Mouse (Mus musculus) megakaryocyte, embryonic 14.5 days (primary cell): ENCODE data around the gene Nkiras2. TPM values are rescaled to one million over a fixed set of nuclear protein-coding genes. Genes with fewer than 3 reads are reported as not detected.
"Not testable (repeated sequence)": the region's sequence is repeated elsewhere in the genome, so short reads cannot be mapped to it uniquely, and the experiment has no call there.

Experiments used
- H3K27me3 ChIP-seq: replicated peaks from 2 replicates; pipeline ENCODE3; 2012; ENCODE audit warnings: inconsistent platforms
- H3K36me3 ChIP-seq: replicated peaks from 2 replicates; pipeline ENCODE3; 2012; ENCODE audit warnings: low read length, inconsistent platforms, mixed read lengths
- H3K4me1 ChIP-seq: 2 replicates; pipeline ENCODE4 v1.6.1; 2012; ENCODE audit warnings: inconsistent platforms
- H3K4me3 ChIP-seq: replicated peaks from 2 replicates; pipeline ENCODE3; 2012; ENCODE audit warnings: moderate library complexity, mild to moderate bottlenecking, inconsistent platforms
- H3K9me3 ChIP-seq: 2 replicates; pipeline ENCODE4 v1.6.1; 2012; ENCODE audit warnings: inconsistent platforms
- FLI1 ChIP-seq: IDR thresholded peaks from 2 replicates; pipeline ENCODE4 v1.6.1; 2012; ENCODE audit warnings: low read length, inconsistent platforms, mixed read lengths
- GATA1 ChIP-seq: IDR thresholded peaks from 3 replicates; pipeline ENCODE4 v1.6.1; 2012; ENCODE audit warnings: mixed read lengths, low read length, inconsistent platforms, borderline replicate concordance
- polyA plus RNA-seq: library from polyadenylated mRNA; stranded (reverse); fragments of >175 nt; gene quantifications from 2 replicates; pipeline ENCODE4 v1.2.3, GENCODE M21; 2012; ENCODE audit warnings: low replicate concordance; ENCODE audit not compliant: insufficient read depth

The Nkiras2 gene
- polyA plus RNA-seq, 1 experiment: 103 TPM

GRCm38 (mm10) chr11:100609997-100610680 is 8.9 kb upstream of the Nkiras2 start:
- TF ChIP-seq GATA1: no peak
- no peak for TF ChIP-seq FLI1
- H3K4me1 ChIP-seq: peaks cover 66% of the 10 kb centered on the region
- peaks cover 68% of the 10 kb centered on the region for H3K36me3 ChIP-seq
- no peaks in the 10 kb centered on the region for H3K9me3 ChIP-seq
- no peaks in the 10 kb centered on the region for H3K27me3 ChIP-seq
- H3K4me3 ChIP-seq: no peak overlapping the region

DNA sequence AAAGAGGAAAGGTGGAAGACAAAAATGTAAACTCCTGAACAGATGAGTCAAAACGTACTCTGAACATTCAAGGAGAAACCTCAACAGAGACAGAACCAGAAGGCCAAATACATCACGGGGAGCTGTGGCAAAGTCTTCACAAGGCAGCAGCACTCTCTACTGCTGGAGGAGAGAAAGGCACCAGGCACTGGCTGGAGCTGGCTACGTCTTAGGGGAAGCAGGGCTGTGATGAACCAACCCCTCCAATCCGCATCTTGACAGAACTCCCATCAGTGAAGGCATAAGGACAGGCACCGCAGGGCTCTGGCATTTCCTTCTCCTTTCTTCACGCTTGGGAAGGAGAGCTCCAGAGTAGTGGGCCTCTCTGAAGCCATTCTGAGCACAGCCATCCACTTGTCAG is 7.4 kb upstream of the Nkiras2 start:
- TF ChIP-seq GATA1 (no peak), FLI1 (no peak)
- Histone ChIP-seq H3K4me1 (peaks cover 65% of the 10 kb centered on the region), H3K9me3 (no peaks in the 10 kb centered on the region)

GRCm38 (mm10) chr11:100613241-100613640 is 5.8 kb upstream of the Nkiras2 start:
- H3K4me1 ChIP-seq: peaks cover 74% of the 10 kb centered on the region
- no peak for TF ChIP-seq GATA1
- no peak for TF ChIP-seq FLI1

More for the DNA sequence above, 7.4 kb upstream of the Nkiras2 start:
- peaks cover 66% of the 10 kb centered on the region for H3K36me3 ChIP-seq
- peak overlapping the region; percentile 28 for H3K4me3 ChIP-seq
- H3K27me3 ChIP-seq: no peaks in the 10 kb centered on the region

DNA sequence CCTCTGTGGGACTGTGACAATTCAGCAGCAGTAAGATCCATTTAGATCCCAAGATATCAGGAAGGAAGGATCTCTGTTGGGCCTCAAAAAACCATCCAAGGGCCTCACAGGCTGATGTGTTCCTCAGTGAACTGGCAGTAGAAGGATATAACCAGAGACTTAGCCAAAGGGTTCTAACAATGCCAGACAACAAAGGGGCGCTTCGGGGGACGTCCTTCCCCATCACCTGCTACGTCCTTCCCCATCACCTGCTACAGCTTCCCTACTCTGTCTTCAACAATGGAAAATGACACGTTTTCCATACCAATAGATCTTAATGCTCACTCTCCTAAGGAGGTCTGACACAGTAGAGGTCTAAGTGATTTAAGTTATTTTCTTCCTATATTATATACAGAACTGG is 2.7 kb upstream of the Nkiras2 start:
- no peaks in the 10 kb centered on the region for H3K9me3 ChIP-seq
- H3K4me3 ChIP-seq: no peak overlapping the region
- peaks cover 59% of the 10 kb centered on the region for H3K4me1 ChIP-seq
- peaks cover 27% of the 10 kb centered on the region for H3K36me3 ChIP-seq
- TF ChIP-seq GATA1 (no peak), FLI1 (no peak)
- no peaks in the 10 kb centered on the region for H3K27me3 ChIP-seq

More at GRCm38 (mm10) chr11:100613241-100613640, 5.8 kb upstream of the Nkiras2 start:
- Histone ChIP-seq H3K27me3 (no peaks in the 10 kb centered on the region), H3K9me3 (no peaks in the 10 kb centered on the region), H3K36me3 (peaks cover 52% of the 10 kb centered on the region), H3K4me3 (no peak overlapping the region)

GRCm38 (mm10) chr11:100616836-100617235 is 2.2 kb upstream of the Nkiras2 start:
- H3K27me3 ChIP-seq, H3K4me3 ChIP-seq, H3K9me3 ChIP-seq: not testable (repeated sequence)
- H3K4me1 ChIP-seq: peaks cover 55% of the 10 kb centered on the region
- H3K36me3 ChIP-seq: peaks cover 27% of the 10 kb centered on the region

GRCm38 (mm10) chr11:100617480-100617879 is 1.6 kb upstream of the Nkiras2 start:
- Histone ChIP-seq H3K4me3 (peak overlapping the region; percentile 69), H3K27me3 (no peaks in the 10 kb centered on the region), H3K36me3 (peaks cover 21% of the 10 kb centered on the region), H3K9me3 (no peaks in the 10 kb centered on the region), H3K4me1 (peaks cover 55% of the 10 kb centered on the region)
- TF ChIP-seq FLI1: no peak
- TF ChIP-seq GATA1: no peak

DNA sequence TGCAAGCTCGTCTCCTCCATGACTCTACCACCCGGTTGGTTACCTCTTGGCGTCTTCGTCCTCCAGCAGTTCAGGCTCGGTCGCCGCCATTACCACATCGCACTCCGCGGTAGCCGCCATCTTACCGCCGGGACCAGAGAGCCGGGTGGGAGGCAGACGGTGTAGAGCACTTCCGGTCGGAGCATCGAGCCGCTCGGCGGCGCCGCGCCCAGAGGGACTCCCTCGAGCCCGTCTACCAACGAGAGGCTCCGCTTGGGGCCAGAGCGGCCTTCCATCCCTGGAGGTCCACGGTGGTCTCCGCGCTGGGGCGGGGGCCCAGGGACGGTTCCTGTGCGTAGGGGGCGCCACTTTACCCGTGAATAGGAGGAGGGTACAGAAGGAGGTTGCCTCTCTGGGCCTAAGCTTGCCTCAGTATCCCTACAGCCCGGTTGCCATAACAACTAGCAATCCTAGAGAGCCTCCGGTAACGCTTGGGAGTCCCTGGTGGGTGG is 486 bp downstream of the Nkiras2 start:
- TF ChIP-seq GATA1: no peak
- TF ChIP-seq FLI1: peak; percentile 16; the same call in 1 of the 2 replicates
- Histone ChIP-seq H3K9me3 (no peaks in the 10 kb centered on the region), H3K4me1 (peaks cover 57% of the 10 kb centered on the region), H3K27me3 (no peaks in the 10 kb centered on the region), H3K36me3 (peaks cover 24% of the 10 kb centered on the region), H3K4me3 (peak overlapping the region; percentile 99)

- Histone ChIP-seq H3K9me3 (no peaks in the 10 kb centered on the region), H3K36me3 (peaks cover 27% of the 10 kb centered on the region), H3K27me3 (no peaks in the 10 kb centered on the region), H3K4me1 (peaks cover 62% of the 10 kb centered on the region), H3K4me3 (peak within 1 kb of the TSS; percentile 99)
- TF ChIP-seq FLI1 (no peak), GATA1 (no peak)
Observed at GRCm38 (mm10) chr11:100619982-100620381, 938 bp downstream of the Nkiras2 start, which contains the start of gene Dnajc7. Gene Dnajc7, minus strand, starts transcription at chr11:100620168.

- Histone ChIP-seq H3K4me1 (peaks cover 71% of the 10 kb centered on the region), H3K27me3 (no peaks in the 10 kb centered on the region), H3K4me3 (peak overlapping the region; percentile 94), H3K9me3 (no peaks in the 10 kb centered on the region), H3K36me3 (peaks cover 40% of the 10 kb centered on the region)
- TF ChIP-seq GATA1 (no peak), FLI1 (no peak)
Observed at GRCm38 (mm10) chr11:100622714-100623113, 3.7 kb downstream of the Nkiras2 start.

DNA sequence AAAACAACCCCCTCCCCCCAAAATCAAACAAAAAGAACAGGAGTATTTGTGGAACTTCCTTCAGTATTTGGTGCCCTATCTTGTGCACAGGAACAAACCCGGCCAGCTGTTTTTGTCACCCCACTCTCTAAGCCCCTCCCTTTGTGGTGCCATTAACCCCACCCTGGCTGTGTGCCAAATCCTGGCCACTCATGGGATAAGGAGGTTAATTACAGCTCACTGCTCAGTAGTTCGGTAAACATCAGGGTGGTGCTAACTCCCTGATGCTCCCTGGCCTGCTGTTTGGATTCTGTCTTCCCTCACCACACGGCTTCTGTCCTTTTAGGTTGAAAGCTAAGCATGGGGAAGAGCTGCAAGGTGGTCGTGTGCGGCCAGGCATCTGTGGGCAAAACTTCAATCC is 4.8 kb downstream of the Nkiras2 start:
- peaks cover 75% of the 10 kb centered on the region for H3K4me1 ChIP-seq
- H3K4me3 ChIP-seq: peak overlapping the region; percentile 94

More for the DNA sequence above, 4.8 kb downstream of the Nkiras2 start:
- H3K27me3 ChIP-seq: no peaks in the 10 kb centered on the region
- no peaks in the 10 kb centered on the region for H3K9me3 ChIP-seq
- TF ChIP-seq FLI1 (no peak), GATA1 (no peak)
- H3K36me3 ChIP-seq: peaks cover 40% of the 10 kb centered on the region
